In the genomic region with DNA sequence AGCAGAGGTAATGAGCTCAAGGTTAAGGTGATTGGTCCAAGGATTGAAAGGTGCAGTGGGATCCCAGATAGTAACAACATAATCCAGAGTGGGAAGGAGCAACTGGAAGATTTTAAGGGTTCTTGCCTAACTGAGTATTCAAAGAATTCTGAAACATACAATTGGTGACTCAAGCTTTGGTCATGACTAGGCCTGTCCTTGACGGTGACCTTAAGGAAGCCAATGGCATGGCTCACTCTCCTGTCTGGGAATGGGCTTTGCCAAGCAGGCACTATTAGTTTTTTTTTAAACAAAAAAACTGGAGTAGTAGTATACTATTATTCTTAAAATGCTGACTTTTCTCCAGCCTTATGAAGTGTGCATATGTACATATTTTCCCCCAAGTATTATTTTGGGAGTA, we compare ENCODE assay signal across 30 mouse cellular contexts. TPM values are rescaled to one million over a fixed set of nuclear protein-coding genes. Genes with fewer than 3 reads are reported as not detected.
DNase-seq lines count a peak whose midpoint lies in the region; TF ChIP-seq lines count a peak whose summit lies in the region.
"Had no signal": no experiment of that assay in that cellular context is flagged by ENCODE, and none has a peak within 500 bp of the region (broad histone marks: within the 10 kb centered on the region; RNA-seq: fewer than 3 reads in every experiment).

No protein-coding gene starts in this region.

- 100% methylated on average over 1 of the region's 1 CpGs for WGBS in thymus, adult 2 months

- no peaks in the 10 kb centered on the region for H3K4me1 ChIP-seq in thymus, adult 2 months (replicated peaks; ENCODE audit: control insufficient read depth, insufficient read depth, low read length)
- H3K4me1 ChIP-seq: forebrain, embryonic 12.5 days; forebrain, embryonic 15.5 days had no signal

- no peaks in the 10 kb centered on the region for H3K36me3 ChIP-seq in thymus, adult 2 months (ENCODE audit: control insufficient read depth, insufficient read depth, low read length)

- TF ChIP-seq POLR2A in thymus, adult 2 months (IDR thresholded peaks at IDR 0.05; ENCODE audit: control insufficient read depth, extremely low read depth, insufficient read depth, low read length, poor library complexity), result no peak

- no peaks in the 10 kb centered on the region for H3K27me3 ChIP-seq in thymus, adult 2 months (ENCODE audit: control insufficient read depth, insufficient read depth, low read length)
- H3K27me3 ChIP-seq: embryonic facial prominence, embryonic 12.5 days; embryonic facial prominence, embryonic 15.5 days; forebrain, embryonic 12.5 days; forebrain, embryonic 15.5 days; heart, embryonic 13.5 days had no signal

- peak; percentile 79 to 91 for DNase-seq in adrenal gland, adult (ENCODE audit: inconsistent age in 2 of 2, low spot score in 1 of 2)
- no peak for DNase-seq in adrenal gland, adult 18-20 months (ENCODE audit: low spot score in 2 of 2)
- peak; percentile 61 for DNase-seq in NIH3T3 (ENCODE audit: low read depth)
- peak; percentile 70 for DNase-seq in adrenal gland, postnatal 14 days
- DNase-seq in thymus, adult 2 months, result no peak
- no peak for DNase-seq in retina, postnatal 1 day
- DNase-seq in cerebellum, postnatal 36 days, result no peak
- DNase-seq: B cell, adult 2 months; cerebellum, adult 11-12 months; cerebellum, adult 9-10 months; cerebellum, postnatal 14 days; gastrocnemius, postnatal 25 days; heart, adult 2 months; heart, postnatal 14 days; heart, postnatal 4 days; kidney, adult 18-20 months had no signal

- H3K4me3 ChIP-seq in thymus, adult 2 months (ENCODE audit: control insufficient read depth, insufficient read depth, low read length), result no peak overlapping the region
- H3K4me3 ChIP-seq: embryonic facial prominence, embryonic 12.5 days; embryonic facial prominence, embryonic 15.5 days; forebrain, embryonic 12.5 days; forebrain, embryonic 15.5 days; heart, adult 2 months; heart, embryonic 10.5 days; heart, embryonic 13.5 days had no signal

- TF ChIP-seq CTCF in thymus, adult 2 months (IDR thresholded peaks at IDR 0.05; ENCODE audit: borderline replicate concordance, control insufficient read depth, extremely low read depth, insufficient read depth, low read length, poor library complexity), result no peak

- H3K27ac ChIP-seq in thymus, adult 2 months (ENCODE audit: control insufficient read depth, insufficient read depth, low read length), result no peak overlapping the region
- H3K27ac ChIP-seq: embryonic facial prominence, embryonic 12.5 days; embryonic facial prominence, embryonic 15.5 days; forebrain, embryonic 12.5 days; forebrain, embryonic 15.5 days; heart, adult 2 months; heart, embryonic 10.5 days; heart, embryonic 13.5 days; hindbrain, embryonic 14.5 days; hindbrain, postnatal 0 days had no signal

RNA-seq across cellular contexts. Expression of a gene that starts 44.7 kb away (rescaled TPM):
- 1 to 10 TPM; 4.7 to 7.8 TPM for total RNA-seq in adrenal gland, adult 18-20 months (2021)
- 5.9 and 6.8 TPM in 2 replicates for total RNA-seq in adrenal gland, postnatal 14 days (2021)
- 20.0 and 591 TPM in 2 replicates for polyA plus RNA-seq in thymus, adult 2 months (2012; rRNA removed)
- total RNA-seq: common myeloid progenitor, adult 5-6 weeks; hindbrain, postnatal 0 days; MEL had no signal
- polyA plus RNA-seq: activated CD4-positive, CD25-positive, alpha-beta regulatory T cell, adult 4 months; CD4-positive, CD25-positive, alpha-beta regulatory T cell, adult 4 months; forebrain, embryonic 12.5 days; forebrain, embryonic 15.5 days; inflammation-experienced regulatory T-cells, adult 6 months had no signal

RNA-seq across cellular contexts. Expression of a gene that starts 50.7 kb away (rescaled TPM):
- total RNA-seq in adrenal gland, adult 18-20 months (2021), result 10 to 100 TPM; 11.1 to 65.3 TPM
- 24.3 and 26.2 TPM in 2 replicates for total RNA-seq in adrenal gland, postnatal 14 days (2021)
- polyA plus RNA-seq in thymus, adult 2 months (2012; rRNA removed), result 3.9 and 5.2 TPM in 2 replicates
- total RNA-seq: common myeloid progenitor, adult 5-6 weeks; MEL had no signal
- polyA plus RNA-seq: activated CD4-positive, CD25-positive, alpha-beta regulatory T cell, adult 4 months; CD4-positive, CD25-positive, alpha-beta regulatory T cell, adult 4 months; forebrain, embryonic 12.5 days; forebrain, embryonic 15.5 days; hindbrain, embryonic 11.5 days; hindbrain, embryonic 14.5 days; hindbrain, postnatal 0 days had no signal

Comparison
In these comparisons a context has a peak if more than half of its experiments do, and no peak if none do; other contexts are left out.
1. DNase-seq: peak in adrenal gland, adult (2 of 2), NIH3T3 (single experiment) and adrenal gland, postnatal 14 days (single experiment); none in adrenal gland, adult 18-20 months (0 of 2), thymus, adult 2 months (single experiment), retina, postnatal 1 day (single experiment) and cerebellum, postnatal 36 days (0 of 2).